In genomic region chr17:45004477-45005170, GRCm38 (mm10) we compare ENCODE assay signal across 15 mouse cellular contexts.
"Had no signal": no experiment of that assay in that cellular context is flagged by ENCODE, and none has a peak within 500 bp of the region (broad histone marks: within the 10 kb centered on the region; RNA-seq: fewer than 3 reads in every experiment).

No protein-coding gene starts in this region.

- H3K4me1 ChIP-seq: liver, embryonic 15.5 days; midbrain, embryonic 15.5 days; neural tube, embryonic 13.5 days had no signal

- H3K27ac ChIP-seq: layer of hippocampus, adult 2 months; liver, embryonic 15.5 days; midbrain, embryonic 15.5 days; neural tube, embryonic 13.5 days had no signal

- H3K36me3 ChIP-seq: liver, embryonic 15.5 days; midbrain, embryonic 15.5 days; neural tube, embryonic 13.5 days had no signal

- H3K27me3 ChIP-seq: liver, embryonic 15.5 days; midbrain, embryonic 15.5 days; neural tube, embryonic 13.5 days had no signal

- H3K4me3 ChIP-seq: layer of hippocampus, adult 2 months; liver, embryonic 15.5 days; midbrain, embryonic 15.5 days; neural tube, embryonic 13.5 days had no signal

- H3K4me2 ChIP-seq: liver, embryonic 11.5 days; liver, embryonic 15.5 days; midbrain, embryonic 11.5 days; midbrain, embryonic 15.5 days; neural tube, embryonic 13.5 days had no signal

- DNase-seq: kidney, postnatal 10 days; kidney, postnatal 4 days; left cerebral cortex, postnatal 4 days; lung, adult 2 months; lung, postnatal 36 days; right cerebral cortex, adult 18-20 months; right cerebral cortex, postnatal 25 days; thymus, postnatal 4 days had no signal

- H3K9me3 ChIP-seq: liver, embryonic 15.5 days; midbrain, embryonic 15.5 days; neural tube, embryonic 13.5 days had no signal

- H3K9ac ChIP-seq: liver, embryonic 15.5 days; midbrain, embryonic 15.5 days; neural tube, embryonic 13.5 days had no signal

- ATAC-seq: lung, postnatal 0 days; midbrain, embryonic 15.5 days had no signal
